Mouse (Mus musculus) retina, embryonic 14.5 days (tissue): ENCODE measurements around the gene Srgap2.

Experiments used
- DNase-seq: peaks from one replicate; pipeline ENCODE4 v3.0.0-alpha.2; 2015; ENCODE audit warnings: low spot score

Srgap2 gene

DNA sequence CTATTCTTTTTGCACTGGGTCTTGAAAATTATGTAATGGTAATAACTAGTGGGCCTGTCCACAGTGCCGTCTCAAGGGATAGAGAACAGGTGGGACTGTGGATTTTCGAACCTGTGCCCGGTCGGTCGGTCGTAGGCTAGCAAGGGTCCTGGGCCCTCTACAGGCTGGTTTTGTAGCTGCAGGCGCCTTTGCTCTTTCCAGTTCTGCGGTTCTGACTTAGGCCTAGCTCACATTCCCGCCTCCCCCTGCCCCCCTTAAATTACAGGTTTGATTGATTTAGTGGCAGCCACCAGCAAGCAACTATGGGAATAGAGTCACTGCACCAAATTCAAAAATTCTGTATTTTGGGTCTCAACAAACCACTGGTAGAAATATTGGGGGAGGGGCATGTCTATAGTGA lies 281.2 kb downstream of the Srgap2 start:
- DNase-seq, result peak; percentile 75

DNA sequence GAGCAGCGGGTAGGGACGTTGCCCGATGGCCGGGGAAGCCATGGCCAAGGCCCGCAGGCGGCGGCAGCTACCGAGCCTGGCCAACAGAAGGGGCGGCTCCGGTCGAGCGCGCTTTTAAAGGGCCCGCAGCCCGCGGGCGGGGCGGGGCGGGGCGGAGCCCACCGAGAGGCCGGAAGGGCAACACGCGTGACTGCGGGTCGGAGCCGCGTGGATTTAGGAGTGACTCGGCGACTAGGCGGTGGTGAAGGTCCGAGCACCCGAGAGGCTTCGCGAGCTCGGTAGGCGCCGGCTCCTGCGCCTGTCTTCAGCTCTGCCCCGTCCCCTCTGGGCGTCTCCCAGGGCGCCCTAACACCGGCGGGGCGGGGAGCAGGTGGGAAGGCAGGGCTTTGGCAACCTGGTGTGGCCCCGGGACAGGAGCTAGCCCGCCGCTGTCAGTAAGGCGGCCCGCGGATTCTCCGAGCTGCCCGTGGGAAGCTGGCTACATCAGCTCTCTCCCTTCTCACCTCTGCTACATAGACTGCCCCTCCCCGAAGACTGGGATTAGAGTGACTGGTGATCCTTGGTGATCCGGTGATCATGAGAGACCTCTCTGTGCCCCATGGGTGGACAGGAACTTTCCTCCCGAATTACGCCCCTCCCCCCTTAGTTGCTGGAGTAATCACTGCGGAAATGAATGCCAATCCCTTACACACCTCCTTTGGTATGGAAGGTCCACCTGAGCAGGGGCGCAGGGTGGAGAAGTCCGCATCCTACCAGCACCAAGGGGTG lies 281.9 kb downstream of the Srgap2 start, which contains the start of gene Rassf5:
Gene Rassf5 (minus strand): TSS at position 170 of the 768 bp plus-strand sequence.
- DNase-seq, result peak; percentile 71

DNA sequence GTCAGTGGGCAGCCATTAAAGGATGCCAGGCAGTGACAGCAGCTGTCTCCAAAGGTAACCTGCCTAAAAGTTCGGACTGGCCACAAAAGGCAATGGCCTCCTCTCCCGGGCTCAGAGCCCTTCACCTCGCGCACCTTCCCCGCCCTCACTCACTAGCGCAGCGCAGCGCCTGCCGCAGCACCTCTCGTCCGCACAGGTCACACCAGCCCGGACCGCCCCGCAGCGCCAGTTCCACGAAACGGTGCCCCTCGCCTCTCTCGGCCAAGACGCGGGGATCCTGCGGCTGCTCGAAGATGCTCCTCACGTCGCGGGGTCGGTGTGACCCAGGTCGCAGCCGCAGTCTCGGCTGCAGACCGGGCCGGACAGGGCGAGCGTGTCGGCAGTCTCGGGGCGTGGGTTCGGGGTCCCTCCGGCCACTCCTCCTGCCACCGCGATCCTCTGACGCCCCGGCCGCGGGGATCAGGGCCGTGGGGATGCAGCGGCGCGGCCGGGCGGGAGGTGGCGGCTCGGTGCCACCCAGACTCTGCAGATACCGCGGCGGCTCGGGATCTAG lies 282.5 kb downstream of the Srgap2 start:
- DNase-seq, result no peak

DNA sequence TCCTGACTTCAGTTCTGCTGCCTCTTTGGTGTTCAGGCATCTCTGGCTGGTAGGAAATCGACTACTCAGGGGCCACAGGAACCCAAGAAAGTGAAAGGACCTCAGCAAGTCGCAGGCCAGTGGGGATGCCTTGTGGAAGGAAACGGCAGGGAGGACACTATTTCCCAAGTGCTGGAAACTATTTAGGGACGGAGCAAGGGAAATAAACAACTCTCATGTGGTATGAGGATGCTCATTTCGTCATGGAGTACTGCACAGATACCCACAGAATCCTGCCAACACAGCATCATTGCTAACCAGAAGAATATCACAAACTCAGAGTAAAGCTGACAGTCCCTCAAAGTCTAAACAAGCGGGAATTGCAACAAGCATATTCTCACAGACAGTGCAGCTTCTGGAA lies 284.2 kb downstream of the Srgap2 start:
- DNase-seq, result no peak

DNA sequence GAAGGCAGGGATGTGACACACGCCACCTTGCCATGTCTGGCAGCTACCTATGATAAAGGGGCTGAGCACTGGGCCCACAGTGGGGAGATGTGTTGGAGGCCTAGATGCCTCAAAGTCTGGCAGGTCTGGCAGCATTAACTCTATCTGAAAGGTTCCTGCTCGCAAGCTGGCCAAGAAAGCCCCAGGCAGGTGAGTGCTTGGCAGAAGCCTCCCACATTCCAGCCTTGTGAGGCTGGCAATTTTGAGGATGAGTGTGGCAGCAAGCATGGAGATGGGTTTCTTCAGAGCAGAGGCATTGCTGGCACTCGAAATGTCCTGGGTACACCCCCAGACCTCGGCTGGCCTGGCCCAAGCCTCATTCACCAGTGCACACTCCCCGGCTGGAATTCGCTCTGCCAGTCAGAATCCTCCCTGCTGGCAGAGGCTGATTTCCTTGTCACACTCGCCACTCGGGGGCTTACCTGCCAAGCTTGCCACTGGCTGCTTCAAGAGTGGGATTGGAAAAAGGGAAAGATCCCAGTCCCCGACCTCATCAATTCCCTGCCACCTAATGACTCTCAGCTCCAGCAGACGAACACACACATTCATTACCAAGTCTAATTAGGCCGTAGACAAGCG lies 287.5 kb downstream of the Srgap2 start:
- no peak for DNase-seq

DNA sequence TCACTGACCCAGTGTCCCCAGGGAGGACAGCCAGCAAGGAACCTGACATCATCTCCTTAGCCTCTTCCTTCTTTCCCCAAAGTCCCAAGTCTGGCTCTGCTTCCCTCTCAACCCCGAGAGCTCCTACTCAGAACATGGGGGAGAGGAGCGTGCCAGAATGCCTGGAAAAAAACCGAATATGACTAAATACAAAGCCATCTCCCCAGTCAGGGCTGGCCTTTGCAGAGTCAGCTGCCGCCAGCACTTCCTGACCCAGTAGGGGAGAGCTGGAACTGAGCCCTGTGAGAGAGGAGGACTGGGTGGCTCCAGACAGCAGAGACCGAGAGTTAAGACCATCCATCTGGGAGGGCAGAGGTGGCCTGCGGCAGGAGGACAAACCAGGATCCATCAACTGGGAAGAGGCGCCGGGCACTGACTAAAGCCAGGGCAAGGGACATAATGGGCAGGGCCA lies 288.2 kb downstream of the Srgap2 start:
- DNase-seq, result no peak

DNA sequence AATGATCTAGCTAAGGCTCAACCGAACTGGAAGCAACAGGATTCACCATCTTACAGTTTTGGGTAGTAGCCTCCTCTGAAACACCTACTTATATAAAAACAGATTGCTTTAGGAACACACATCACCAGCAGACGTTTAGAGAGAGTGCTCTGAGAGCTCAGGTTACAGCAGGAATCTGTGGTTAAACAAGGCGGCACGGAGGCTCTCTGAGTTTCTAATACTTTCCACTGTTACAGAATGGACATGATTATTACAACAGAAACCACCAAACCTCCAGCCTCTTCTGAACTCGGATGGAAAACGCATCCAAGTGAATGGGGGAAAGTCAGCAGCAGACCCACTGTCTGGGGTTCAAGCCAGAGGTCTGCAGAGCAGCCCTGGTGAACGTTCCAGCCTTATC lies 291.1 kb downstream of the Srgap2 start:
- DNase-seq, result no peak
